8 mouse cellular contexts compared by ENCODE assay signal in the genomic region with DNA sequence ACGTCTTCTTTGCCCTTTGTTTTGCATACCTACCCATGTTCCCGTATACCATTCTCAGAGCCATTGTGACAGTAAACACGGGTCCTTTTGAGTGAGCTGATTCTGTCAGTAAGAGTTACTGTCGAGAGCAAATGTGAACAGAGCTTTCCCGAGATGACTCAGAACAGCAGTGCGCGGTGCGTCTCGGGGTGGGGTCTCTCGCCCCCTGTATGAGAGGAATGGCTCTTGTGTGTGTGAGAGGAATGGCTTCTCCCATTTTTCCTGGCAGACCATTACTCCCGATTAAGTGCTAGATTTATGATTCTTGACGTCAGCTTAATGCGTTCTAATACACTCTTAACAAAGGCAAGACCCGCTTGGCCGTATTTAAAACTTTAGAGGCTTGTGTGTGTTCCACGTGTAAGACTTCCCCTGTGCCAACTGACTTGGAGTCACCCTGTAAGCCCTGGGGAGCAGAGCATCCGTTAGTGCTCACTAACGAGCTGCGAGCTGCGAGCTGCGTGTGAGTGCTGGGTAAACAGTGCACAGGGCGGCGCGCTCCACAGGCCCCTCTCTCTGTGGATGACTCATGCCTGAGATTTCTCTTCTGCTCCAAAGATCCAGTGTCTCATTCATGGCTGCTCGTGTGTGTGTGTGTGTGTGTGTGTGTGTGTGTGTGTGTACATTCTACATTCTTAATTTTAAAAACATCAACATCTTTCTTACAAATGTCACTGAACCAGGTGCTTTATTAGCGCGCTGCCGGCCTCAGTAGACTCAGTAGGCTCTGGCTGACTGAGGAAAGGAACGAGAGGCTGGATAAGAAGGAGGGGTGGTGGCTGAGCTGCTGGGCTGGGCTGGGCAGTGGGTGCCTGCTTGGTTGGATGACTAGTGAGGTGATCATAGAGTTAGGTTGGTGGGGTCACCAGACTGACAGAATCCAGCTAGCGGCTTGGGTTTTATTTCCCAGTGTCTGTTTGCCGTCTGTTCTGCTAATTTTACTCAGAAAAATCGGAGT. TPM values are rescaled to one million over a fixed set of nuclear protein-coding genes. Genes with fewer than 3 reads are reported as not detected.
DNase-seq lines count a peak whose midpoint lies in the region; ATAC-seq and TF ChIP-seq lines count a peak whose summit lies in the region.

No protein-coding gene starts in this region.

- no peaks in the 10 kb centered on the region for H3K79me2 ChIP-seq in myocyte (ENCODE audit: control insufficient read depth, insufficient read depth)

- peaks cover 9% of the 10 kb centered on the region; the same call in 1 of the 2 replicates for H3K4me1 ChIP-seq in hindbrain, embryonic 15.5 days (replicated peaks)

- H3K4me2 ChIP-seq in hindbrain, embryonic 15.5 days, result no peak overlapping the region
- peak overlapping the region; percentile 93 for H3K4me2 ChIP-seq in myocyte (ENCODE audit: low read depth)

- 53% methylated on average over 32 of the region's 32 CpGs for WGBS in hindbrain, embryonic 15.5 days

- H3K9me3 ChIP-seq in hindbrain, embryonic 15.5 days, result no peaks in the 10 kb centered on the region

- no peak overlapping the region for H3K9ac ChIP-seq in hindbrain, embryonic 15.5 days

- ATAC-seq in hindbrain, embryonic 15.5 days (ENCODE audit: low FRiP score, low read depth), result peak; percentile 64; the same call in 1 of the 2 replicates

- no peak overlapping the region for H3ac ChIP-seq in myocyte (ENCODE audit: control insufficient read depth, insufficient read length)

- peak; percentile 69 to 75 for DNase-seq in adrenal gland, adult (ENCODE audit: inconsistent age in 2 of 2, low spot score in 1 of 2)
- DNase-seq in adrenal gland, postnatal 4 days (ENCODE audit: low spot score in 2 of 2), result no peak
- DNase-seq in left cerebral cortex, adult 2 months (ENCODE audit: extremely low spot score in 1 of 2, low spot score in 2 of 2), result peak; percentile 40 to 58
- DNase-seq in left cerebral cortex, postnatal 4 days, result no peak
- no peak for DNase-seq in adipocyte (ENCODE audit: low spot score)
- DNase-seq in heart, adult 11 months, result no peak

- TF ChIP-seq POLR2A in myocyte (IDR thresholded peaks at IDR 0.05; ENCODE audit: insufficient read length, low read depth), result peak; percentile 81

- intact Hi-C loops in left cerebral cortex, adult 2 months (cut with DNase I), result no loop called here
- intact Hi-C loops in left cerebral cortex, postnatal 4 days (cut with DNase I), result no loop called here

- H3K36me3 ChIP-seq in hindbrain, embryonic 15.5 days, result no peaks in the 10 kb centered on the region
- no peaks in the 10 kb centered on the region for H3K36me3 ChIP-seq in myocyte (ENCODE audit: control insufficient read depth, insufficient read depth)

- no peak for TF ChIP-seq CTCF in left cerebral cortex, adult 2 months (IDR thresholded peaks at IDR 0.05)

- H3K27ac ChIP-seq in left cerebral cortex, adult 2 months, result 0 out of 2 replicates have a peak overlapping the region, but pooled peaks have one; percentile 19
- H3K27ac ChIP-seq in hindbrain, embryonic 15.5 days (replicated peaks), result 0 out of 2 replicates have a peak overlapping the region, but pooled peaks have one; percentile 16

- no peaks in the 10 kb centered on the region for H3K27me3 ChIP-seq in hindbrain, embryonic 15.5 days
- H3K27me3 ChIP-seq in myocyte (ENCODE audit: control insufficient read depth, insufficient read depth, insufficient read length), result no peaks in the 10 kb centered on the region

- no peak overlapping the region for H3K4me3 ChIP-seq in left cerebral cortex, adult 2 months
- H3K4me3 ChIP-seq in hindbrain, embryonic 15.5 days, result no peak overlapping the region
- peak overlapping the region; percentile 2 for H3K4me3 ChIP-seq in myocyte

TF ChIP-seq in myocyte, 11 proteins besides CTCF, POLR2A, EP300 and RAD21:
- TF ChIP-seq TCF3 (IDR thresholded peaks at IDR 0.05; ENCODE audit: insufficient read length, low read depth), result no peak
- TF ChIP-seq E2F4 (IDR thresholded peaks at IDR 0.05; ENCODE audit: insufficient read depth), result no peak
- no peak for TF ChIP-seq REST (IDR thresholded peaks at IDR 0.05; ENCODE audit: insufficient read depth, insufficient read length)
- TF ChIP-seq MYOD1 (IDR thresholded peaks at IDR 0.05; ENCODE audit: control insufficient read depth in 1 of 3, insufficient read length in 2 of 3, low read depth in 2 of 3), result peak in 1 of 3 experiments; percentile 50
- TF ChIP-seq MYOG (IDR thresholded peaks at IDR 0.05; ENCODE audit: control insufficient read depth in 1 of 3, insufficient read depth in 1 of 3, insufficient read length in 2 of 3, low read depth in 2 of 3), result peak in 1 of 3 experiments; percentile 46
- TF ChIP-seq SRF (IDR thresholded peaks at IDR 0.05; ENCODE audit: control insufficient read depth, insufficient read length, low read depth), result no peak
- no peak for TF ChIP-seq TCF12 (IDR thresholded peaks at IDR 0.05; ENCODE audit: insufficient read depth, poor library complexity, severe bottlenecking)
- peak; percentile 67 for TF ChIP-seq POLR2AphosphoS2 (IDR thresholded peaks at IDR 0.05; ENCODE audit: insufficient read length, low read depth)
- no peak for TF ChIP-seq MAX (IDR thresholded peaks at IDR 0.05; ENCODE audit: low read depth)
- no peak for TF ChIP-seq USF1 (IDR thresholded peaks at IDR 0.05; ENCODE audit: low read depth)
- TF ChIP-seq CEBPB (IDR thresholded peaks at IDR 0.05; ENCODE audit: insufficient read depth, poor library complexity, severe bottlenecking), result no peak

RNA-seq across cellular contexts. Expression of gene Slc4a8, which starts 15.8 kb away (rescaled TPM):
- total RNA-seq in adrenal gland, postnatal 4 days (2021), result 10 to 100 TPM; 15.8 to 22.2 TPM
- total RNA-seq in left cerebral cortex, adult 2 months (2021), result 10 to 100 TPM; 78.4 to 79.0 TPM
- 10 to 100 TPM; 70.6 to 78.6 TPM for total RNA-seq in left cerebral cortex, postnatal 4 days (2021)
- polyA plus RNA-seq in hindbrain, embryonic 15.5 days (2015; fragmentation: Nextera tagmentation; extraction: Ambion mirVana), result 26.7 and 27.1 TPM in 2 replicates
- 13.3 TPM for polyA plus RNA-seq in myocyte (2012; fragmentation: generic; extraction: Trizol)

RNA-seq across cellular contexts. Expression of gene Galnt6, which starts 48.1 kb away (rescaled TPM):
- total RNA-seq in adrenal gland, postnatal 4 days (2021), result 10 to 100 TPM; 15.1 to 17.7 TPM
- total RNA-seq in left cerebral cortex, adult 2 months (2021), result 1 to 10 TPM; 4.8 to 4.9 TPM
- under 1 TPM; 0.34 to 0.40 TPM for total RNA-seq in left cerebral cortex, postnatal 4 days (2021)
- 0.14 and 0.25 TPM in 2 replicates for polyA plus RNA-seq in hindbrain, embryonic 15.5 days (2015; fragmentation: Nextera tagmentation; extraction: Ambion mirVana)
- 26.0 TPM for polyA plus RNA-seq in myocyte (2012; fragmentation: generic; extraction: Trizol)

Comparison
In these comparisons a context has a peak if more than half of its experiments do, and no peak if none do; other contexts are left out.
1. DNase-seq: peak in adrenal gland, adult (2 of 2) and left cerebral cortex, adult 2 months (2 of 2); none in adrenal gland, postnatal 4 days (0 of 2), left cerebral cortex, postnatal 4 days (single experiment), adipocyte (single experiment) and heart, adult 11 months (single experiment).
2. RNA of gene Galnt6, which starts 48.1 kb away (total RNA-seq): 15.1 to 17.7 TPM in adrenal gland, postnatal 4 days and 4.8 to 4.9 TPM in left cerebral cortex, adult 2 months; 0.34 to 0.40 TPM in left cerebral cortex, postnatal 4 days; every median in the first group is over 4 times any median in the second.